In genomic region chr14:60621076-60621475, GRCm38 (mm10) we compare ENCODE assay signal across 18 mouse cellular contexts. TPM values are rescaled to one million over a fixed set of nuclear protein-coding genes. Genes with fewer than 3 reads are reported as not detected.
DNase-seq lines count a peak whose midpoint lies in the region; ATAC-seq and TF ChIP-seq lines count a peak whose summit lies in the region.
"Had no signal": no experiment of that assay in that cellular context is flagged by ENCODE, and none has a peak within 500 bp of the region (broad histone marks: within the 10 kb centered on the region; RNA-seq: fewer than 3 reads in every experiment).

No protein-coding gene starts in this region.

- H3K36me3 ChIP-seq in heart, embryonic 12.5 days, result no peaks in the 10 kb centered on the region
- no peaks in the 10 kb centered on the region for H3K36me3 ChIP-seq in small intestine, adult 2 months (ENCODE audit: control insufficient read depth, insufficient read depth, low read length)
- H3K36me3 ChIP-seq: embryonic facial prominence, embryonic 12.5 days; forebrain, embryonic 15.5 days; limb, embryonic 12.5 days; liver, embryonic 13.5 days had no signal

- H3K27ac ChIP-seq in heart, embryonic 12.5 days (ENCODE audit: poor library complexity, severe bottlenecking), result no peak overlapping the region
- peak overlapping the region; percentile 69 for H3K27ac ChIP-seq in small intestine, adult 2 months (ENCODE audit: insufficient read depth, low read depth, low read length)
- H3K27ac ChIP-seq: embryonic facial prominence, embryonic 12.5 days; forebrain, embryonic 15.5 days; limb, embryonic 12.5 days; liver, embryonic 13.5 days; midbrain, embryonic 10.5 days had no signal

- no peaks in the 10 kb centered on the region for H3K27me3 ChIP-seq in heart, embryonic 12.5 days (replicated peaks)
- no peaks in the 10 kb centered on the region for H3K27me3 ChIP-seq in small intestine, adult 2 months (ENCODE audit: control insufficient read depth, insufficient read depth, low read length)
- H3K27me3 ChIP-seq: embryonic facial prominence, embryonic 12.5 days; forebrain, embryonic 15.5 days; limb, embryonic 12.5 days had no signal

- no peak for TF ChIP-seq CTCF in lung, adult 2 months (IDR thresholded peaks at IDR 0.05; ENCODE audit: insufficient read depth, low read length)
- TF ChIP-seq CTCF in small intestine, adult 2 months (IDR thresholded peaks at IDR 0.05; ENCODE audit: extremely low read depth, insufficient read length, insufficient replicate concordance, low read depth, low read length), result no peak

- no peak overlapping the region for H3K4me2 ChIP-seq in heart, embryonic 12.5 days
- H3K4me2 ChIP-seq: embryonic facial prominence, embryonic 12.5 days; forebrain, embryonic 15.5 days; limb, embryonic 12.5 days; liver, embryonic 13.5 days had no signal

- 0 out of 2 replicates have a peak, but pooled peaks cover 9% of the 10 kb centered on the region for H3K9me3 ChIP-seq in heart, embryonic 12.5 days (replicated peaks)
- H3K9me3 ChIP-seq: embryonic facial prominence, embryonic 12.5 days; forebrain, embryonic 15.5 days; limb, embryonic 12.5 days; liver, embryonic 13.5 days; midbrain, embryonic 10.5 days had no signal

- no peak overlapping the region for H3K9ac ChIP-seq in heart, embryonic 12.5 days
- H3K9ac ChIP-seq: embryonic facial prominence, embryonic 12.5 days; forebrain, embryonic 15.5 days; limb, embryonic 12.5 days; liver, embryonic 13.5 days had no signal

- 32% methylated on average over 9 of the region's 9 CpGs for WGBS in heart, embryonic 12.5 days
- 19% methylated on average over 9 of the region's 9 CpGs for WGBS in lung, adult 2 months
- WGBS in small intestine, adult 2 months, result 53% methylated on average over 9 of the region's 9 CpGs

- ATAC-seq in heart, embryonic 12.5 days (ENCODE audit: insufficient number of reproducible peaks, low FRiP score), result no peak
- ATAC-seq: forebrain, embryonic 15.5 days had no signal

- TF ChIP-seq POLR2A in lung, adult 2 months (IDR thresholded peaks at IDR 0.05; ENCODE audit: borderline replicate concordance, extremely low read depth, low read depth, low read length), result no peak
- no peak for TF ChIP-seq POLR2A in small intestine, adult 2 months (IDR thresholded peaks at IDR 0.05; ENCODE audit: low read depth, low read length)

- H3K4me3 ChIP-seq in heart, embryonic 12.5 days, result no peak overlapping the region
- no peak overlapping the region for H3K4me3 ChIP-seq in lung, adult 2 months (replicated peaks; ENCODE audit: extremely low read depth, low read depth, low read length)
- no peak overlapping the region for H3K4me3 ChIP-seq in small intestine, adult 2 months (ENCODE audit: low read depth, low read length)
- H3K4me3 ChIP-seq: embryonic facial prominence, embryonic 12.5 days; forebrain, embryonic 15.5 days; limb, embryonic 12.5 days; liver, embryonic 13.5 days; midbrain, embryonic 10.5 days had no signal

- H3K4me1 ChIP-seq in heart, embryonic 12.5 days (replicated peaks), result no peaks in the 10 kb centered on the region; the same call in 1 of the 2 replicates
- peaks cover 3% of the 10 kb centered on the region for H3K4me1 ChIP-seq in lung, adult 2 months (ENCODE audit: control insufficient read depth, insufficient read depth, low read length)
- no peaks in the 10 kb centered on the region for H3K4me1 ChIP-seq in small intestine, adult 2 months (ENCODE audit: control insufficient read depth, insufficient read depth, insufficient read length, low read length)
- H3K4me1 ChIP-seq: embryonic facial prominence, embryonic 12.5 days; forebrain, embryonic 15.5 days; limb, embryonic 12.5 days; liver, embryonic 13.5 days had no signal

- peak; percentile 71 for DNase-seq in heart, adult 11 months
- peak; percentile 91 for DNase-seq in Muller cell, postnatal 12 days (ENCODE audit: inconsistent ontology term)
- peak; percentile 17 for DNase-seq in lung, adult 2 months
- no peak for DNase-seq in right cerebral cortex, adult 18-20 months
- no peak for DNase-seq in testis, postnatal 10 days (ENCODE audit: low spot score)
- no peak for DNase-seq in kidney, adult 9 months
- DNase-seq: adrenal gland, postnatal 10 days; cerebellum, adult 9-11 months; gastrocnemius, postnatal 25 days; heart, postnatal 10 days; liver, embryonic 13.5 days; thymus, adult 18-20 months had no signal

RNA-seq across cellular contexts. Expression of gene Spata13, which starts 12.7 kb away (rescaled TPM):
- polyA plus RNA-seq in heart, embryonic 12.5 days (2016; fragmentation: Nextera tagmentation; extraction: Ambion mirVana), result 21.0 and 22.4 TPM in 2 replicates
- 20.3 and 20.8 TPM in 2 replicates for polyA plus RNA-seq in lung, adult 2 months (2012; rRNA removed)
- polyA plus RNA-seq in small intestine, adult 2 months (2012; rRNA removed), result 10.1 and 21.6 TPM in 2 replicates

Comparison
In these comparisons a context has a peak if more than half of its experiments do, and no peak if none do; other contexts are left out.
1. DNase-seq: peak in heart, adult 11 months (single experiment), Muller cell, postnatal 12 days (single experiment) and lung, adult 2 months (single experiment); none in right cerebral cortex, adult 18-20 months (single experiment), testis, postnatal 10 days (single experiment) and kidney, adult 9 months (single experiment).